8 mouse cellular contexts compared by ENCODE assay signal in the genomic region with DNA sequence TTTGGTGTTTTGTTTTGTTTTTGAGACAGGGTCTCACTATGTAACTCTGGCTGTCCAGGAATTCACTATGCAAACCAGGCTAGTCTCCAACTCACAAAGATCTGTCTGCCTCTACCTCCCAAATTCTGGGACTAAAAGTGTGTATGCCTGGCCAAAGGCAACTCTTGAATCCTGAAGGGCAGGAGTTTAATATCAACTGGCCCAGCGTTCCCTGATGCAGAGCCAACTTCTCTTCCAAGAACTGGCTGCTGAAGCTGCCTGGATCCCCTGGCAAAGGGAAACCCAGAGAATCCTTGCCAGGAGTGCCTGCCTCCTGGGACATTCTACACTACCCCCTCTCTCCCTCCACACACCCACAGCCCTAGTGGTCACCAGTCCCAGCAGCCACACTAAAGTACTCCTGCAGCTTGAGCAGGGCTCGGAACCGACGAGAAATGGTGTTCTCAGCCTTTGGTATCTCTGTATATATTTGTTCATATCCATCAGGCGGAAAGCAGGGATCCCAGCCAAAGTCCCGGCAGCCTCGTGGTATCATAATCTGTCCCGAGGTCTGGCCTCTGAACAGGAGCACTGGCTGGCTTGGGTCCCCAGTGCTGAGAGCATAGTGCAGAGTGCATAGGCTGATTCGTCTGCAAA. TPM values are rescaled to one million over a fixed set of nuclear protein-coding genes. Genes with fewer than 3 reads are reported as not detected.
DNase-seq lines count a peak whose midpoint lies in the region; ATAC-seq and TF ChIP-seq lines count a peak whose summit lies in the region.

No protein-coding gene starts in this region.

- no peak overlapping the region for H3K4me3 ChIP-seq in forebrain, embryonic 13.5 days
- H3K4me3 ChIP-seq in forebrain, embryonic 11.5 days (ENCODE audit: low read depth, low read length) = no peak overlapping the region
- H3K4me3 ChIP-seq in spleen, adult 2 months (ENCODE audit: extremely low read depth, insufficient read depth, insufficient read length) = no peak overlapping the region
- peak overlapping the region; percentile 14; the same call in 1 of the 2 replicates for H3K4me3 ChIP-seq in heart, embryonic 15.5 days

- no peak overlapping the region for H3K9ac ChIP-seq in forebrain, embryonic 13.5 days
- no peak overlapping the region for H3K9ac ChIP-seq in forebrain, embryonic 11.5 days (ENCODE audit: low read length)
- H3K9ac ChIP-seq in heart, embryonic 15.5 days = no peak overlapping the region

- no peak for DNase-seq in forebrain, embryonic 11.5 days (ENCODE audit: low spot score)
- DNase-seq in spleen, adult 2 months (ENCODE audit: low read depth in 1 of 2, low spot score in 2 of 2) = no peak
- no peak for DNase-seq in spleen, postnatal 14 days (ENCODE audit: low spot score in 2 of 2)
- DNase-seq in left cerebral cortex, postnatal 4 days = peak; percentile 85
- peak; percentile 21 for DNase-seq in testis, postnatal 14 days (ENCODE audit: low spot score)

- H3K36me3 ChIP-seq in forebrain, embryonic 13.5 days (ENCODE audit: poor library complexity, severe bottlenecking) = no peaks in the 10 kb centered on the region
- H3K36me3 ChIP-seq in forebrain, embryonic 11.5 days (ENCODE audit: control insufficient read depth, insufficient read depth, low read length) = no peaks in the 10 kb centered on the region
- H3K36me3 ChIP-seq in spleen, adult 2 months (ENCODE audit: control insufficient read depth, insufficient read depth, low read length) = no peaks in the 10 kb centered on the region
- no peaks in the 10 kb centered on the region for H3K36me3 ChIP-seq in heart, embryonic 15.5 days

- H3K27ac ChIP-seq in forebrain, embryonic 13.5 days = no peak overlapping the region
- H3K27ac ChIP-seq in forebrain, embryonic 11.5 days (ENCODE audit: low read depth, low read length) = no peak overlapping the region
- peak overlapping the region; percentile 4; the same call in 1 of the 2 replicates for H3K27ac ChIP-seq in spleen, adult 2 months (ENCODE audit: insufficient read depth, low read length)
- H3K27ac ChIP-seq in heart, embryonic 15.5 days = peak overlapping the region; percentile 85

- no peaks in the 10 kb centered on the region for H3K27me3 ChIP-seq in forebrain, embryonic 13.5 days
- no peaks in the 10 kb centered on the region for H3K27me3 ChIP-seq in forebrain, embryonic 11.5 days (ENCODE audit: control insufficient read depth, insufficient read depth, low read length)
- H3K27me3 ChIP-seq in spleen, adult 2 months (ENCODE audit: control insufficient read depth, insufficient read depth, low read length) = no peaks in the 10 kb centered on the region
- no peaks in the 10 kb centered on the region for H3K27me3 ChIP-seq in heart, embryonic 15.5 days

- ATAC-seq in forebrain, embryonic 13.5 days = peak; percentile 27; the same call in 1 of the 2 replicates
- no peak for ATAC-seq in forebrain, embryonic 11.5 days (replicated peaks; ENCODE audit: low FRiP score)
- peak; percentile 81 for ATAC-seq in heart, embryonic 15.5 days (replicated peaks; ENCODE audit: insufficient number of reproducible peaks, insufficient read depth, low FRiP score, low read depth)
- no peak for ATAC-seq in megakaryocyte-erythroid progenitor cell, adult 5-6 weeks (replicated peaks; ENCODE audit: low FRiP score, low TSS enrichment, poor library complexity, severe bottlenecking)

- TF ChIP-seq CTCF in spleen, adult 2 months (IDR thresholded peaks at IDR 0.05; ENCODE audit: extremely low read depth, insufficient read depth, insufficient read length, insufficient replicate concordance) = no peak

- no peak for TF ChIP-seq POLR2A in spleen, adult 2 months (IDR thresholded peaks at IDR 0.05; ENCODE audit: low read depth, low read length)

- no peaks in the 10 kb centered on the region for H3K9me3 ChIP-seq in forebrain, embryonic 13.5 days (replicated peaks)
- no peaks in the 10 kb centered on the region for H3K9me3 ChIP-seq in forebrain, embryonic 11.5 days (ENCODE audit: control insufficient read depth, low read length)
- no peaks in the 10 kb centered on the region for H3K9me3 ChIP-seq in heart, embryonic 15.5 days (replicated peaks)

- intact Hi-C loops in left cerebral cortex, postnatal 4 days (cut with DNase I) = no loop called here

- WGBS in forebrain, embryonic 13.5 days = 78% methylated on average over 9 of the region's 9 CpGs
- 93% methylated on average over 9 of the region's 9 CpGs for WGBS in forebrain, embryonic 11.5 days
- 85% methylated on average over 9 of the region's 9 CpGs for WGBS in spleen, adult 2 months
- 53% methylated on average over 9 of the region's 9 CpGs for WGBS in heart, embryonic 15.5 days

- no peak overlapping the region for H3K4me2 ChIP-seq in forebrain, embryonic 13.5 days
- no peak overlapping the region for H3K4me2 ChIP-seq in forebrain, embryonic 11.5 days (ENCODE audit: low read depth, low read length, severe bottlenecking)
- peak overlapping the region; percentile 47 for H3K4me2 ChIP-seq in heart, embryonic 15.5 days

- 0 out of 2 replicates have a peak, but pooled peaks cover 3% of the 10 kb centered on the region for H3K4me1 ChIP-seq in forebrain, embryonic 13.5 days
- no peaks in the 10 kb centered on the region for H3K4me1 ChIP-seq in forebrain, embryonic 11.5 days (replicated peaks; ENCODE audit: control insufficient read depth, insufficient read depth, low read length)
- no peaks in the 10 kb centered on the region for H3K4me1 ChIP-seq in spleen, adult 2 months (ENCODE audit: control insufficient read depth, insufficient read depth, insufficient read length)
- peaks cover 5% of the 10 kb centered on the region; the same call in 1 of the 2 replicates for H3K4me1 ChIP-seq in heart, embryonic 15.5 days (replicated peaks)

RNA-seq across cellular contexts. Expression of a gene that starts 37.8 kb away (rescaled TPM):
- polyA plus RNA-seq in forebrain, embryonic 13.5 days (2015; fragmentation: Nextera tagmentation; extraction: Ambion mirVana) = 1.4 and 2.8 TPM in 2 replicates
- polyA plus RNA-seq in forebrain, embryonic 11.5 days (2014; fragmentation: Nextera tagmentation; extraction: Ambion mirVana) = 3.2 and 3.6 TPM in 2 replicates
- 0.40 and 0.69 TPM in 2 replicates for polyA plus RNA-seq in spleen, adult 2 months (2012; rRNA removed)
- polyA plus RNA-seq in heart, embryonic 15.5 days (2015; fragmentation: Nextera tagmentation; extraction: Ambion mirVana) = 0.97 and 3.5 TPM in 2 replicates
- total RNA-seq in left cerebral cortex, postnatal 4 days (2021) = 1 to 10 TPM in 1 of 2 experiments, under 1 TPM in 1; 0.62 to 1.3 TPM
- not detected in 2 replicates for total RNA-seq in megakaryocyte-erythroid progenitor cell, adult 5-6 weeks (2014; fragmentation: Nextera tagmentation)
- total RNA-seq in megakaryocyte-erythroid progenitor cell, adult 5-6 weeks (2017) = not detected in 2 replicates

Comparison
In these comparisons a context has a peak if more than half of its experiments do, and no peak if none do; other contexts are left out.
1. ATAC-seq: peak in forebrain, embryonic 13.5 days (single experiment) and heart, embryonic 15.5 days (single experiment); none in forebrain, embryonic 11.5 days (single experiment) and megakaryocyte-erythroid progenitor cell, adult 5-6 weeks (single experiment).
2. H3K27ac ChIP-seq: peak in spleen, adult 2 months (single experiment) and heart, embryonic 15.5 days (single experiment); none in forebrain, embryonic 13.5 days (single experiment) and forebrain, embryonic 11.5 days (single experiment).
3. DNase-seq: peak in left cerebral cortex, postnatal 4 days (single experiment) and testis, postnatal 14 days (single experiment); none in forebrain, embryonic 11.5 days (single experiment), spleen, adult 2 months (0 of 2) and spleen, postnatal 14 days (0 of 2).